Mouse (Mus musculus) testis, adult 2 months (tissue): Measurements from ENCODE around the gene Arntl2. TPM values are rescaled to one million over a fixed set of nuclear protein-coding genes. Genes with fewer than 3 reads are reported as not detected.

ENCODE experiments used
- H3K27ac ChIP-seq: fragments of 200-500 bp; 2 replicates; pipeline ENCODE4 v1.5.1; 2012; ENCODE audit warnings: low read depth, low read length; ENCODE audit not compliant: control insufficient read depth, insufficient read depth
- H3K27me3 ChIP-seq: fragments of 200-500 bp; 2 replicates; pipeline ENCODE4 v1.6.1; 2012; ENCODE audit warnings: mild to moderate bottlenecking, low read length, moderate library complexity; ENCODE audit not compliant: control insufficient read depth, insufficient read depth
- H3K36me3 ChIP-seq: fragments of 200-500 bp; 2 replicates; pipeline ENCODE4 v1.6.1; 2012; ENCODE audit warnings: mild to moderate bottlenecking, low read length; ENCODE audit not compliant: control insufficient read depth, insufficient read depth
- H3K4me1 ChIP-seq: fragments of 200-500 bp; 2 replicates; pipeline ENCODE4 v1.6.1; 2012; ENCODE audit warnings: low read length; ENCODE audit not compliant: control insufficient read depth, insufficient read depth
- H3K4me3 ChIP-seq: fragments of 200-500 bp; 2 replicates; pipeline ENCODE4 v1.5.1; 2012; ENCODE audit warnings: low read depth, mild to moderate bottlenecking, low read length, moderate library complexity, mixed read lengths; ENCODE audit not compliant: control insufficient read depth
- CTCF ChIP-seq: fragments of 200-500 bp; IDR thresholded peaks from 2 replicates; pipeline ENCODE4 v1.5.1; 2012; ENCODE audit warnings: low read depth, mild to moderate bottlenecking, inconsistent platforms, low read length, moderate library complexity; ENCODE audit not compliant: control insufficient read depth, insufficient read depth, insufficient replicate concordance
- POLR2A ChIP-seq: fragments of 200-500 bp; IDR thresholded peaks from 2 replicates; pipeline ENCODE4 v1.6.1; 2012; ENCODE audit warnings: low read depth, mild to moderate bottlenecking, inconsistent platforms, low read length, moderate library complexity; ENCODE audit not compliant: control insufficient read depth
- polyA plus RNA-seq: library from polyadenylated mRNA; depleted of rRNA; stranded (reverse); fragments of >200 nt; gene quantifications from 2 replicates; pipeline ENCODE4 v1.2.3, GENCODE M21; 2012; rRNA removed

Gene Arntl2
- polyA plus RNA-seq = 2.7 and 3.0 TPM in 2 replicates

DNA sequence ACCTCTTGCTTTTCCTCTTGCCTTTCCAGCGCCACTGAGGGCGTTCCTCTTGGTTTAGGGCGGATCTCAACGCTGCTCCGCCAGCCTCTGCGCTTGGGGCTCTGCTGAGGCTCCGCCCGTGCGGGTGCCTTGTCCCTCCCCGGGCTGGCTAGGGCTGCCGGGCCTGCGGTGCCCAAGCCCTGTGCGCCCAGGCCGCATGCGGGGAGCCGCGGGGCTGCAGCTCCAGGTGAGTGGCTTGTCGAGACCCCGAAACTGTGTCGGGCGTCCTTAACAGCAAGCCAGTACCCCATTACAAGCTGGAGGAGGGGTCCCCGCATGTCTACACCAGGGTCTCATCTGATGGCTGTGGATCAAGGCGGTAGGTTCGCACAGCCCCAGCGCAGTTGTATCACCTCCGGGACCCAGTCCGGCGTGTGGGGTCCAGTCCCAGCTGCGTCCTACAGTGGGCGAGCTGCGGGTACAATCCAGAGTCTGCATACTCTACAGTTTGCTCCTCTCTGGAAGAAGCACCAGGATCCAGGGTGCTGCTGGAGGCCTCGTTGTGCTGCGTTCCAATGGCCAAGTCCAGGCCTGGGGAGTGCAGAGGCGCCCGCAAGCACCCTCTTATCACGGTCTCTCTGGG lies at the start of gene Arntl2:
Gene Arntl2, plus strand, starts transcription at position 132 of the 622 bp plus-strand sequence.
- Histone ChIP-seq H3K36me3 (no peaks in the 10 kb centered on the region), H3K4me3 (peak within 1 kb of the TSS; percentile 50), H3K27me3 (peaks cover 2% of the 10 kb centered on the region; the same call in 1 of the 2 replicates), H3K4me1 (peaks cover 15% of the 10 kb centered on the region), H3K27ac (no peak within 1 kb of the TSS)
- TF ChIP-seq POLR2A = no peak
- no peak for TF ChIP-seq CTCF

DNA sequence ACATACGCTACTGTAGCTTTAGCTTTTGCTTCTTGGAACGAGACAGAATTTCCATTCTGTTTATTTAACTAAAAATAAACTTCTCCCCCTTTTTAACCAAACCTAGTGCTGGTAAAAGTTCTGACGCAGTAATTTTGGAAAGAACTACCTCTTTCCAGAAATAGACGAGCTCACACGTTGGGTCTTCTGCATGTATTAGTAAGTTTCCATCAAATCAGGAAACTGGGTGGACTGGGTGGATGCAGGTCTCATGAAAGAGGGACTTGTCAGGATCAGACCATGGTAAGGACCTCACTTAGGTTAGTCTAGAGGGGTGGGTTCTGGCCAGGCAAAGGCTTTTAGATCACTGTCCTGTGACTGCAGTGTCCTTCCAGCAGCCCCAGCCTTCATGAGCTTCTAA lies 49.3 kb upstream of the Arntl2 start:
- TF ChIP-seq POLR2A = no peak
- no peak for TF ChIP-seq CTCF
- Histone ChIP-seq H3K27ac (no peak overlapping the region), H3K36me3 (no peaks in the 10 kb centered on the region), H3K4me1 (no peaks in the 10 kb centered on the region), H3K27me3 (no peaks in the 10 kb centered on the region), H3K4me3 (no peak overlapping the region)

DNA sequence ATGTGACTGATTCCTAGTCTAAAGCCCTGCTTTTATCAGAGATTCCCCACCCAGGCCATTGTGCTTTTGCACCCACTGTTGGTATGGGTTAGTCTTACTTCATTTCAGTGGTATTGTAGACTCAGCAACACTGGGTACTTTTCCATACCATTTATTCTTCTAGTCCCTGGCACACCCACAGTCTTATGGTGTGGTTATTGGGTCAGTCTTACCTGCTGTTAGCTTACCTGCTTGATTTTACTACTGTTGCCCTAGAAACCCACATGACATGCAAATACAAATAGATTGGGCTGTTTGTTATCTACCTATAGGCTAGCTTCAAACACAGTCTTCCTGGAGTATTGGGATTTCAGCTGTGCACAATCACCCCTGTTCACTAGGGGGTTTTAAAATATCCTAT lies 48.8 kb upstream of the Arntl2 start:
- Histone ChIP-seq H3K27me3 (no peaks in the 10 kb centered on the region), H3K36me3 (no peaks in the 10 kb centered on the region), H3K4me3 (no peak overlapping the region), H3K27ac (no peak overlapping the region), H3K4me1 (no peaks in the 10 kb centered on the region)
- TF ChIP-seq POLR2A = no peak
- no peak for TF ChIP-seq CTCF

DNA sequence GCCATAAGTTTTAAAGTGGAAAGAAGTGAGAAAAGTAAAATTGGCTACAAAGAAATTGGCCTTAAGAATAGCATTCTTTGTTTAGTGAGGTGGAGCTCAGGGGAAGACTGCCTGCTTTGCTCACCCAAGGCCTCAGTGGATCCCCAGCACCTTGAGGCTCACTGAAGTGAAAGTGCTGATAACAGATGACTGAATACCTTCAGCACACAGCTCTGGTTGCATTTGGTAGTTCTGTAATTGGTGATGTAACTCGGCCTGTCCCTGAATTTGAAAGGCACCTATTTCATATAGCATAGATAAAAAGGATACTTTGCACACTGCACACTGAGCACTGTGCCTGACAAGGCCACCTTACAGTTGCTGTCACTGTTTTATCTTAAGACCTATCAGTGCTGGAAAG lies 47.6 kb upstream of the Arntl2 start:
- no peaks in the 10 kb centered on the region for H3K36me3 ChIP-seq
- H3K4me3 ChIP-seq = no peak overlapping the region
- H3K4me1 ChIP-seq = no peaks in the 10 kb centered on the region
- H3K27ac ChIP-seq = no peak overlapping the region
- H3K27me3 ChIP-seq = no peaks in the 10 kb centered on the region
- no peak for TF ChIP-seq CTCF
- TF ChIP-seq POLR2A = no peak

DNA sequence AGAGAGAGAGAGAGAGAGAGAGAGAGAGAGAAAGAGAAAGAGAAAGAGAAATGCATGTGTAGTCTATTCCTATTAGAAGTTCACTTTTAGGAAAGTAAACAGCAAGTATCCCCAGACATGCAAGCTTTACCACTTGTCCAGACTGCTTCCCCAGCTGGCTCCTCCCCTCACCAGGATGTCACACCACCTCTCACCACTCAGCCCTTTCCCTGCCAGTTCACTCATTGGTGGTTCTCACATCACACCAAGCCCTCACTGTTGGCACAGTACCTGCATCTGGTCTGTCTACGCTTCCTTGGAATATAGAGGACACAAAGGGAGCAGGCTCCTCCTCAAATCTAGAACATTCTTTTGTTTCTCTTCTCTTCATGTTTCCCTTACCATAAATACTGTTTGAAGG lies 44.2 kb upstream of the Arntl2 start:
- Histone ChIP-seq H3K27ac (no peak overlapping the region), H3K36me3 (no peaks in the 10 kb centered on the region), H3K4me1 (no peaks in the 10 kb centered on the region), H3K27me3 (no peaks in the 10 kb centered on the region), H3K4me3 (peak overlapping the region; percentile 59; the same call in 1 of the 2 replicates)
- TF ChIP-seq POLR2A (no peak), CTCF (no peak)

DNA sequence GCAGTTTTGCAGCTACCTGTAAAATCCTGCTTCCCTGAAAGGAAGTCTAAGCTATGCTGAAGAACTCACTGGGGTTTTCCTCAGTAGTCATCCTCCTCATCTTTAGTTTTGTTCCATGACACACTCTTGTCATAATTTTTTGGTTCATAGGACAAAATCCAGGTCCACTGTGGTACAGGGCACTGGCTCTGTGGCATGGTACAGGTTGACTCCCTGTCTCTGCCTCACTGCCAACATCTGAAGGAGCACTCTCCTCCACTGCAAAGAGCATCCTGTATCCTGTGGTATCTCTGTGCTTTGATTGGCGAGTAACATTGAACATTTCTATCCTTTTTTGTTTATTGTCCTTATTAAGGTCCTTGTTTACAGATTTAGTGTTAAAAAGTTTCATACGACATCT lies 43.7 kb upstream of the Arntl2 start:
- Histone ChIP-seq H3K27ac (no peak overlapping the region), H3K27me3 (no peaks in the 10 kb centered on the region), H3K36me3 (no peaks in the 10 kb centered on the region), H3K4me1 (no peaks in the 10 kb centered on the region), H3K4me3 (no peak overlapping the region)
- TF ChIP-seq POLR2A (no peak), CTCF (no peak)

DNA sequence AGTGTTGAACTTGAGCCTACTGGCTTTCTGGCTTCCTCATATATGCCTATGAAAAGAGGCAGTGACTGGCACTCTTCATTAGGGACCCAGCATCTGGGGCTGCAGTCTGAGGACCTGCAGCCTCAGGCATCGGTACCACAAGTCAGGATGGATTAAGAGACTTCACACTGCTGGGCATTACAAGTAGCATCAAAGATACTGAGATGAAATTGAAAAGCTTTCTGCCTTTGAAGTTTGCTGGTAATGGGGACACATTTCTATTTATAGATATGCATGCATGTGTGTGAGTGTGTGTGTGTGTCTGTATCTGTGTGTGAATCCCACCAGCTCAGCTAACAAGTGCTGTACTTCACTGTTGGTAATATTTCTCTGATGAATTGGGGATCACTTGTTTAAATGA lies 43.2 kb upstream of the Arntl2 start:
- Histone ChIP-seq H3K27ac (no peak overlapping the region), H3K27me3 (no peaks in the 10 kb centered on the region), H3K36me3 (no peaks in the 10 kb centered on the region), H3K4me1 (no peaks in the 10 kb centered on the region), H3K4me3 (no peak overlapping the region)
- TF ChIP-seq CTCF (no peak), POLR2A (no peak)
